Mouse (Mus musculus): ENCODE results near the gene Agps. TPM values are rescaled to one million over a fixed set of nuclear protein-coding genes. Genes with fewer than 3 reads are reported as not detected.
"Not testable (repeated sequence)": the region's sequence is repeated elsewhere in the genome, so short reads cannot be mapped to it uniquely, and the experiment has no call there.

Agps gene
- total and polyA plus RNA-seq, 2 experiments from 2014 or later = 11.8 to 19.9 TPM

GRCm38 (mm10) chr2:75930941-75931340 lies 99.0 kb downstream of the Agps start:
- H3K9ac ChIP-seq (replicated peaks; ENCODE audit: low read depth, low read length) = no peak overlapping the region
- no peak overlapping the region for H3K4me3 ChIP-seq (ENCODE audit: low read depth, low read length)
- TF ChIP-seq CTCF (IDR thresholded peaks at IDR 0.05; ENCODE audit: low read depth) (no peak), EP300 (IDR thresholded peaks at IDR 0.05; ENCODE audit: low read depth) (no peak)
- WGBS = 64% methylated on average over 2 of the region's 2 CpGs
- no peaks in the 10 kb centered on the region for H3K4me1 ChIP-seq (ENCODE audit: control insufficient read depth, insufficient read depth)
- no peak overlapping the region for H3K27ac ChIP-seq (ENCODE audit: low read depth)
- H3K27me3 ChIP-seq (ENCODE audit: control insufficient read depth, insufficient read depth, low read length) = no peaks in the 10 kb centered on the region
- peaks cover 19% of the 10 kb centered on the region for H3K36me3 ChIP-seq (replicated peaks; ENCODE audit: control insufficient read depth, insufficient read depth, low read length)
- DNase-seq (ENCODE audit: low spot score) = no peak
- no peak overlapping the region for H3K4me2 ChIP-seq (ENCODE audit: low read depth, low read length)
- H3K9me3 ChIP-seq (replicated peaks; ENCODE audit: control insufficient read depth, low read length) = no peaks in the 10 kb centered on the region
- ATAC-seq (ENCODE audit: insufficient read depth, low read depth) = no peak

GRCm38 (mm10) chr2:75933541-75933940 lies 101.6 kb downstream of the Agps start:
- 26% methylated on average over 7 of the region's 7 CpGs for WGBS
- Histone ChIP-seq H3K9ac (replicated peaks; ENCODE audit: low read depth, low read length) (no peak overlapping the region), H3K4me2 (ENCODE audit: low read depth, low read length) (no peak overlapping the region), H3K36me3 (replicated peaks; ENCODE audit: control insufficient read depth, insufficient read depth, low read length) (0 out of 2 replicates have a peak, but pooled peaks cover 5% of the 10 kb centered on the region), H3K4me1 (ENCODE audit: control insufficient read depth, insufficient read depth) (no peaks in the 10 kb centered on the region), H3K4me3 (ENCODE audit: low read depth, low read length) (no peak overlapping the region), H3K27ac (ENCODE audit: low read depth) (peak overlapping the region; percentile 39), H3K27me3 (ENCODE audit: control insufficient read depth, insufficient read depth, low read length) (no peaks in the 10 kb centered on the region), H3K9me3 (replicated peaks; ENCODE audit: control insufficient read depth, low read length) (no peaks in the 10 kb centered on the region)
- ATAC-seq (ENCODE audit: insufficient read depth, low read depth) (no peak), DNase-seq (ENCODE audit: low spot score) (peak; percentile 15)
- TF ChIP-seq CTCF (IDR thresholded peaks at IDR 0.05; ENCODE audit: low read depth) (no peak), EP300 (IDR thresholded peaks at IDR 0.05; ENCODE audit: low read depth) (no peak)

GRCm38 (mm10) chr2:75936685-75937084 lies 104.7 kb downstream of the Agps start:
- DNase-seq (ENCODE audit: low spot score); H3K9ac ChIP-seq (replicated peaks; ENCODE audit: low read depth, low read length); H3K27me3 ChIP-seq (ENCODE audit: control insufficient read depth, insufficient read depth, low read length); H3K4me1 ChIP-seq (ENCODE audit: control insufficient read depth, insufficient read depth); ATAC-seq (ENCODE audit: insufficient read depth, low read depth); H3K27ac ChIP-seq (ENCODE audit: low read depth); H3K4me3 ChIP-seq (ENCODE audit: low read depth, low read length); H3K9me3 ChIP-seq (replicated peaks; ENCODE audit: control insufficient read depth, low read length); H3K36me3 ChIP-seq (replicated peaks; ENCODE audit: control insufficient read depth, insufficient read depth, low read length); H3K4me2 ChIP-seq (ENCODE audit: low read depth, low read length): not testable (repeated sequence)
- WGBS = 96% methylated on average over 2 of the region's 2 CpGs

GRCm38 (mm10) chr2:75937520-75938116 lies 105.6 kb downstream of the Agps start:
- Histone ChIP-seq H3K4me2 (ENCODE audit: low read depth, low read length) (peak overlapping the region; percentile 66), H3K27ac (ENCODE audit: low read depth) (peak overlapping the region; percentile 77), H3K4me3 (ENCODE audit: low read depth, low read length) (peak overlapping the region; percentile 56), H3K9ac (replicated peaks; ENCODE audit: low read depth, low read length) (peak overlapping the region; percentile 49; the same call in 1 of the 2 replicates)
- H3K36me3 ChIP-seq (replicated peaks; ENCODE audit: control insufficient read depth, insufficient read depth, low read length); H3K27me3 ChIP-seq (ENCODE audit: control insufficient read depth, insufficient read depth, low read length); DNase-seq (ENCODE audit: low spot score); H3K9me3 ChIP-seq (replicated peaks; ENCODE audit: control insufficient read depth, low read length); H3K4me1 ChIP-seq (ENCODE audit: control insufficient read depth, insufficient read depth): not testable (repeated sequence)
- ATAC-seq (ENCODE audit: insufficient read depth, low read depth) = peak; percentile 4; the same call in 1 of the 2 replicates
- 61% methylated on average over 15 of the region's 17 CpGs for WGBS

- no peaks in the 10 kb centered on the region for H3K9me3 ChIP-seq (replicated peaks; ENCODE audit: control insufficient read depth, low read length)
- peak within 1 kb of the TSS; percentile 49 for H3K9ac ChIP-seq (replicated peaks; ENCODE audit: low read depth, low read length)
- DNase-seq (ENCODE audit: low spot score) (peak; percentile 83), ATAC-seq (ENCODE audit: insufficient read depth, low read depth) (peak; percentile 84)
- H3K36me3 ChIP-seq (replicated peaks; ENCODE audit: control insufficient read depth, insufficient read depth, low read length) = no peaks in the 10 kb centered on the region
- no peak for TF ChIP-seq CTCF (IDR thresholded peaks at IDR 0.05; ENCODE audit: low read depth)
- TF ChIP-seq EP300 (IDR thresholded peaks at IDR 0.05; ENCODE audit: low read depth) = no peak
- no peaks in the 10 kb centered on the region for H3K27me3 ChIP-seq (ENCODE audit: control insufficient read depth, insufficient read depth, low read length)
- H3K4me3 ChIP-seq (ENCODE audit: low read depth, low read length) = peak within 1 kb of the TSS; percentile 56
- 3% methylated on average over 36 of the region's 42 CpGs for WGBS
- H3K4me2 ChIP-seq (ENCODE audit: low read depth, low read length) = peak within 1 kb of the TSS; percentile 66
- peak within 1 kb of the TSS; percentile 77 for H3K27ac ChIP-seq (ENCODE audit: low read depth)
- no peaks in the 10 kb centered on the region for H3K4me1 ChIP-seq (ENCODE audit: control insufficient read depth, insufficient read depth)
Measured at GRCm38 (mm10) chr2:75938117-75939063, 106.4 kb downstream of the Agps start, which contains the start of gene Ttc30b. TSS of gene Ttc30b (minus strand) at chr2:75938585.

All from heart, postnatal 0 days (tissue).